Mouse (Mus musculus): Measurements from ENCODE around the gene Atrn. TPM values are rescaled to one million over a fixed set of nuclear protein-coding genes. Genes with fewer than 3 reads are reported as not detected.

The Atrn gene
- polyA plus RNA-seq (2015; fragmentation: Nextera tagmentation; extraction: Ambion mirVana), result 4.4 and 5.2 TPM in 2 replicates

DNA sequence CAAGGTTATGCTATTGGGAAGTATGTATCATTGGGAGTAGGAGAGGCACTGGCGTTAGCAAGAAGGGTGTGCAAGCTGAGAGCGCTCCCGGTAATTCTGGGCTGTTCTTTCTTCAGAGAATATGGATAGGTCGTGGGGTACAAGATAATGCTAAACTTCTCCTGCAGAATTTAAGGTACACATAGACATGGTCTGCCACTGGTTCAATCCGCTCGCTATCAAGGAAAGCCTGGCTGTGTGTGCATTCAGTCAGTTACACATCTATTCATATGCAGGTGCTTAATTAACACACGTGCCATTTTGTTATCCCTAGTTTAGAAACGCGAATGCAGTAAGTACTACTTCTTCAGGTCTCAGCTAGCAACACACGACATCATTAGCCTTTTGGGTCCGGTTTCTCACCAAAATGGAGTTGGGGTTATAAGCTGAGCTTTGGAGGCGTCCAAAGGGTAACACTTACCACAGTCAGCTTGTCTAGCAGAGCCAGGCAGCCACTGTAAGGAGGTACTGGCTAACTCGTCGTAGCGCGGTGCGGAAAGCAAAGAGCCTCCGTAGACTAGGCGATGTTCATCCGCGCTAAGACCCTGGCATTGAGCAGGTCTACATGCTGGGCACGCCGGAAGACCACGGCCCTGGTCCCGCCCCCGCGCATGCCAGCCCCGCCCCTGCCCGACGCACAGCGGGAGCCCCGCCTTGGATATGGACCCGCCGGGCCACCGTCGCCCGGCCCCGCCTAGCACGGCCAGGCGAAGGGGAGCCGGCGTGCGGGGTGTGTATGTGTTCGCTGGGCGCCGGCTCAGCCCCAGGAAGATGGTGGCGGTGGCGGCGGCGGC lies at the start of gene Atrn, which contains the start of gene 4930402H24Rik:
Gene Atrn (plus strand): TSS at position 745 of the 833 bp plus-strand sequence.
Gene 4930402H24Rik (minus strand): TSS at position 656 of the 833 bp plus-strand sequence.
- H3K27ac ChIP-seq, result peak within 1 kb of the TSS; percentile 60; the same call in 1 of the 2 replicates
- no peaks in the 10 kb centered on the region for H3K27me3 ChIP-seq (replicated peaks)
- H3K9ac ChIP-seq, result peak within 1 kb of the TSS; percentile 93
- peak within 1 kb of the TSS; percentile 100 for H3K4me3 ChIP-seq (replicated peaks)
- no peaks in the 10 kb centered on the region for H3K9me3 ChIP-seq
- H3K4me1 ChIP-seq (replicated peaks), result peaks cover 3% of the 10 kb centered on the region
- 4% methylated on average over 50 of the region's 50 CpGs for WGBS
- peak; percentile 99 for ATAC-seq
- no peaks in the 10 kb centered on the region for H3K36me3 ChIP-seq
- H3K4me2 ChIP-seq (replicated peaks), result peak within 1 kb of the TSS; percentile 76

DNA sequence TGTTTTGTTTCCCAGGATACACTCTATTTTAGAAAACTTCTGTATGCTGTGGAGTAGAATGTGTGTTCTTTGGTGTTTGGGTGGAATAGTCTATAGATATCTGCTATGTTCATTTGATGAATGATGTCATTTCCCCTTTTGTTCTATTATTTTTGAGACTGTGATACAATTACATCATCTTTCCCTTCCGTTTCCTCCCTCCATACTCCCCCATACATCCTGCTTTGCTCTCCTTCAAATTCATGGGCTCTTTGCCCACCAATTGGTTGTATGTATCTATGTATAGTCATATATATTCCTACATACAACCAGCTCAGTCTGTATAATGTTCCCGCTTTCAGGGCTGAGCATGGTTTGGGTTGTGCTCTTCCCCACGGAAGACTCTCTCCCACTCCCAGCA lies 44.2 kb upstream of the Atrn start:
- no peaks in the 10 kb centered on the region for H3K36me3 ChIP-seq
- 85% methylated on average over 3 of the region's 3 CpGs for WGBS
- no peak overlapping the region for H3K9ac ChIP-seq
- no peaks in the 10 kb centered on the region for H3K9me3 ChIP-seq
- no peaks in the 10 kb centered on the region for H3K27me3 ChIP-seq (replicated peaks)
- ATAC-seq, result no peak
- no peak overlapping the region for H3K4me3 ChIP-seq (replicated peaks)
- no peak overlapping the region for H3K4me2 ChIP-seq (replicated peaks)
- H3K27ac ChIP-seq, result no peak overlapping the region
- H3K4me1 ChIP-seq (replicated peaks), result no peaks in the 10 kb centered on the region

DNA sequence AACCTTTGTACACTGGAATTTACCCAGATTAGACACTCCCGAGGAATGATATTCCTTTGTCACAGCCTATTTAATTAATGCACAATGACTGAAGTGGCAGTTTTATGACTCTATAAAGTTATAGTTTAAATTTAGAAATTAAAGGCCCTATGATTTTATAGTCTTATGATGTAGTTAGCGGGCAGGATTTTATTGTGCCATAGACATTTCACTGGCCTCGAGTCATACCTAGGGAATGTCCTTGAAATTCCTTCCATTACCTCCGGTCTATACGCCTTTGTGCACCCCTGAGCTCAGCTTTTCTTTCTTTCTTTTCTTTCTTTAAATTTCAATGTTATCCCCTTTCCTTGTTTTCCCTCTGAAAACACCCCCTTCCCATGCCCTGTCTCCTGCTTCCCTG lies 35.4 kb upstream of the Atrn start:
- WGBS, result 69% methylated on average over 5 of the region's 5 CpGs
- Histone ChIP-seq H3K36me3 (no peaks in the 10 kb centered on the region), H3K4me1 (replicated peaks) (no peaks in the 10 kb centered on the region), H3K4me2 (replicated peaks) (no peak overlapping the region), H3K27ac (no peak overlapping the region), H3K9me3 (no peaks in the 10 kb centered on the region), H3K9ac (no peak overlapping the region), H3K27me3 (replicated peaks) (no peaks in the 10 kb centered on the region), H3K4me3 (replicated peaks) (no peak overlapping the region)
- no peak for ATAC-seq

DNA sequence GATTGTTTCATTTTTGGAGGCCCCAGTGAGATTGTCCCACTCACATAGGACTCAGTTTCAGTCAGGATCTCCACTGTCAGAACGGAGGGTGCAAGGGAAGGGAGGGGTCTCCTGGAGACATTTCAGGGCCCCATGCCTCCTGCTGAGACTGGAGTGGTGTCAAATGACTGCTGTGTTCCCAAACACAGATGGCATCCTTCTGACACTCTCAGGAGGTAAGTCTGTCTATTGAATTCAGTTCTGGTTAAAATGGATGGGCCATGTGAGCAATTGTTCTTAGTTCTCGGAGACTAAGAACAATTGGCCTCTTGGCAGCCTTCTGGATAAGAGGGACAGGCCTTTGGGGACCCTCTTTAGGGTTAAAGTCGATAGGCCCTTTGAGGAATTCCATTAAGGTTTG lies 28.9 kb upstream of the Atrn start:
- Histone ChIP-seq H3K4me2 (replicated peaks) (no peak overlapping the region), H3K27ac (no peak overlapping the region), H3K4me3 (replicated peaks) (no peak overlapping the region), H3K36me3 (no peaks in the 10 kb centered on the region), H3K9me3 (no peaks in the 10 kb centered on the region), H3K4me1 (replicated peaks) (no peaks in the 10 kb centered on the region), H3K27me3 (replicated peaks) (no peaks in the 10 kb centered on the region), H3K9ac (no peak overlapping the region)
- ATAC-seq, result no peak
- WGBS, result 68% methylated on average over 3 of the region's 3 CpGs

DNA sequence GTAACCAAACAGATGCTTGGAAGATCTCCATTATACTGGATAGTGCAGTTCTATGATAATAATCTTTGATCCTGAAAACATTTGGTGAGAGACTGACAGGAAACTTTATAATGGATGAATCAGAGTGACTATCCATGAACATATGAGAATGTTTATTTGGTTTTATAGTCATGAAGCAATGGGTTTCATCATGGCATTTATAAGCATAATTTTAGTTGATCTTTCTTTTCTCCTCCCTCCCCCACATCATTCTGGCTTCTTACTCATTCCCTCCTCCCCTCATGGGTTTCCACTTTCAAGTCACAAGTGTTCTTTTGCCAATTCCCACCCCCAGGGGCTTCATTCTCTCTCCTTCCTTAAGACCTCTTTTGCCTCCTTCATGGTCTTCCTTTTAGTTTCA lies 19.3 kb upstream of the Atrn start:
- Histone ChIP-seq H3K36me3 (no peaks in the 10 kb centered on the region), H3K27me3 (replicated peaks) (no peaks in the 10 kb centered on the region), H3K9ac (no peak overlapping the region), H3K4me3 (replicated peaks) (no peak overlapping the region), H3K4me2 (replicated peaks) (no peak overlapping the region), H3K9me3 (no peaks in the 10 kb centered on the region), H3K27ac (no peak overlapping the region), H3K4me1 (replicated peaks) (no peaks in the 10 kb centered on the region)
- no peak for ATAC-seq

DNA sequence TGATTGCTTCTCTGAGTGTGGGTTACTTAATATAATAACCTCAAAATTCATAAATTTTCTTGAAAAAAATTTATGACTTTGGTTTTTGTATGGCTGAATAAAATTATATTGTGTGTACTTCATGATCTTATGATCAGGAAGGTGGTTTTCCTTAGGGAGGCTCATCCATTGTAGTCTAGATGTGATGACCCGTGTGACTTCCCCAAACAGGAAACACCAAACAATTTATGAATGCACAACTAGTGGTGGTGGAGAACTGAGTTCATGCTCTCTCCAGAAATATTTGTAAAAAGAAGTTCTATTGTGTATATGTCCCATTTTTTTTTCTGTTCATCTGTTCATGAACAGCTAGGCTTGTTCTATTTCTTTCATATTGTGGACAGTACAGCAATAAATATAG lies 18.8 kb upstream of the Atrn start:
- no peak for ATAC-seq
- 82% methylated on average over 1 of the region's 1 CpGs for WGBS

DNA sequence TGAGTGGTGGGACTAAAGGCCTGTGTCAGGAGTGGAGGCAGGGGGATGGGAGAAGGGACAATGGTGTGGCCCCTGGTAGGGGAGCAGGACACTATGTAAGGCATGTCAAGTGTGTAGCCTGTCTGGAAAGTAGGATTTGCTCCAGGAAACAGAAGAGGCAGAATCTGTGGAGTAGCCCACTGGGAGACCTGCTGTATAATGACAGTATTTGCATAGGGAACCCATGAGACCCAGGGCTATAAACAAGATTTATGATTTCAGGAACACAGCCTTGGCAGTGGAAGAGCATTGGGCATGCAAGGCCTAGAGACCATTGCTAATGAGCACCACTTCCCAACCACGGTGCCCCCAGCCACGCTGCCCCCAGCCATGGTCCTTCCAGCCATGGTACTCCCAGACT lies 9.4 kb upstream of the Atrn start:
- Histone ChIP-seq H3K27ac (no peak overlapping the region), H3K9ac (no peak overlapping the region), H3K4me2 (replicated peaks) (no peak overlapping the region), H3K9me3 (no peaks in the 10 kb centered on the region), H3K36me3 (no peaks in the 10 kb centered on the region), H3K27me3 (replicated peaks) (no peaks in the 10 kb centered on the region), H3K4me3 (replicated peaks) (no peak overlapping the region), H3K4me1 (replicated peaks) (peaks cover 12% of the 10 kb centered on the region; the same call in 1 of the 2 replicates)
- no peak for ATAC-seq
- 90% methylated on average over 2 of the region's 2 CpGs for WGBS

More for the DNA sequence above, 18.8 kb upstream of the Atrn start:
- no peak overlapping the region for H3K9ac ChIP-seq
- no peaks in the 10 kb centered on the region for H3K9me3 ChIP-seq
- no peaks in the 10 kb centered on the region for H3K27me3 ChIP-seq (replicated peaks)
- no peak overlapping the region for H3K4me3 ChIP-seq (replicated peaks)
- no peak overlapping the region for H3K4me2 ChIP-seq (replicated peaks)
- H3K4me1 ChIP-seq (replicated peaks), result no peaks in the 10 kb centered on the region
- H3K27ac ChIP-seq, result no peak overlapping the region
- H3K36me3 ChIP-seq, result no peaks in the 10 kb centered on the region

DNA sequence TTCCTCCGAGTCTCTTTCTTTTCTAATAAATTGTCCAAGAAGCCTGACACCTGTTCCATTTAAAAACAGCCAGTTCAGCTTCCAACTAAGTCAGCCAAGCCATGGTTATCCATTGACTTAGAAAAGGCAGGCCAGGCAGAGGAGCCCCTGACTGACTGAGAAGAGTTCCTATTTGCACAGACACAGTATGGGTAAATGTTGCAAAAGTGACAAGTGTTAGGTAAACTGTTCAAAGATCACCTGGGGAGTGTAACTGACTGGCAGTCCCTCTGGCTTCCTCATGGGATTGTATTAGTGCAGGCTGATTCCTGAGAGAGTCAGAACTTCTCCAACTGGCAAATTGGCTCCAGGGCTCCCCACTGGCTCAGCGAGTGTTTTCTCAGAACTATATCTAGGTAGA lies 8.4 kb upstream of the Atrn start:
- peak; percentile 86 for ATAC-seq
- Histone ChIP-seq H3K4me3 (replicated peaks) (no peak overlapping the region), H3K4me1 (replicated peaks) (peaks cover 12% of the 10 kb centered on the region; the same call in 1 of the 2 replicates), H3K27me3 (replicated peaks) (no peaks in the 10 kb centered on the region), H3K9ac (no peak overlapping the region), H3K36me3 (no peaks in the 10 kb centered on the region), H3K9me3 (no peaks in the 10 kb centered on the region), H3K4me2 (replicated peaks) (peak overlapping the region; percentile 11; the same call in 1 of the 2 replicates), H3K27ac (peak overlapping the region; percentile 63)
- 68% methylated on average over 2 of the region's 2 CpGs for WGBS

DNA sequence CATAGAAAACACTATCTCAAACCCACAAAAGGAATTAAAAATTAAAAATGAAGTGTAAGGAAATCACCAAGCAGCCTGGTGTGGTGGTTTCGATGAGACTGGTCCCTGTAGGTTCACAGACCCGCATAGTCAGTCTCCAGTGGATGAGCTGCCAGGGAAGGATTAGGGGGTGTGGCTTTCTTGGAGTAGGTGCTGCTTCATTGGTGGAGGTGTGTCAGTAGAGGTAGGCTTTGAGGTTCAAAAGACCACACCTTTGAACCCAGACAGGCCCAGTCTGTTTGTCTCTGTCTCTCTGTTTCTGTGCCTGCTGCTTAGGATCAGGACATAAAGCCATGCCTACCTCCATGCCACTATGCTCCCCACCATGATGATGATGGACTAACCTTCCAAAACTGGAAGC lies 7.5 kb upstream of the Atrn start:
- Histone ChIP-seq H3K27ac (no peak overlapping the region), H3K36me3 (no peaks in the 10 kb centered on the region), H3K27me3 (replicated peaks) (no peaks in the 10 kb centered on the region), H3K4me1 (replicated peaks) (peaks cover 12% of the 10 kb centered on the region; the same call in 1 of the 2 replicates), H3K9ac (no peak overlapping the region), H3K4me2 (replicated peaks) (peak overlapping the region; percentile 11; the same call in 1 of the 2 replicates), H3K9me3 (no peaks in the 10 kb centered on the region), H3K4me3 (replicated peaks) (no peak overlapping the region)
- 62% methylated on average over 2 of the region's 2 CpGs for WGBS
- ATAC-seq, result peak; percentile 88

DNA sequence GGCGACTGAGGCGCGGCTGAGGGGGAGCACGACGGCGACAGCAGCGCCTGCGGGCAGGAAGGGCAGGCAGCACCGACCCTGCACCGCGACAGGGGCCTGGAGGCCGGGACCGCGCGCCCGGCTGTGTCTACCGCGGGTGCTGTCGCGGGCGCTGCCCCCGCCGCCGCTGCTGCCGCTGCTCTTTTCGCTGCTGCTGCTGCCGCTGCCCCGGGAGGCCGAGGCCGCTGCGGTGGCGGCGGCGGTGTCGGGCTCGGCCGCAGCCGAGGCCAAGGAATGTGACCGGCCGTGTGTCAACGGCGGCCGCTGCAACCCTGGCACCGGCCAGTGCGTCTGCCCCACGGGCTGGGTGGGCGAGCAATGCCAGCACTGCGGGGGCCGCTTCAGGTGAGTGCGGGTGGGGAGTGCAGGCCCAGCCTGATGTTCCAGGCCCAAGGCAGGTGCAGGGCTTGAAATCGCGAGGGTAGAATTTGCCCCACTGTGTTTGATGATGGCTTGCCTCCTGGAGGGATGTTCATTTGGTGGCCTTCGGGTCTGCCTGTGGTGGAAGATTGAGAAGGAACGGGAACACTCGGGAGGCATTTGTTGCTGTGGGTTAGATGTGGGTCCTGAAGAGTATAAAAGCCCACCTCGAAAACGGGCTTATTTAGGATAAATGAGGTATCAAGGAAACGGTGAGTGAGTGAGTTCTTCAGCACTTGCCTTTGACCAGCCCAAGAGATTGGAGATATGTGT lies 455 bp downstream of the Atrn start:
- Histone ChIP-seq H3K27ac (peak overlapping the region; percentile 60; the same call in 1 of the 2 replicates), H3K4me2 (replicated peaks) (peak overlapping the region; percentile 76), H3K9ac (peak overlapping the region; percentile 93), H3K4me1 (replicated peaks) (peaks cover 3% of the 10 kb centered on the region), H3K27me3 (replicated peaks) (no peaks in the 10 kb centered on the region), H3K4me3 (replicated peaks) (peak overlapping the region; percentile 100), H3K36me3 (no peaks in the 10 kb centered on the region), H3K9me3 (no peaks in the 10 kb centered on the region)
- WGBS, result under 1% methylated on average over 58 of the region's 58 CpGs
- ATAC-seq, result peak; percentile 75

DNA sequence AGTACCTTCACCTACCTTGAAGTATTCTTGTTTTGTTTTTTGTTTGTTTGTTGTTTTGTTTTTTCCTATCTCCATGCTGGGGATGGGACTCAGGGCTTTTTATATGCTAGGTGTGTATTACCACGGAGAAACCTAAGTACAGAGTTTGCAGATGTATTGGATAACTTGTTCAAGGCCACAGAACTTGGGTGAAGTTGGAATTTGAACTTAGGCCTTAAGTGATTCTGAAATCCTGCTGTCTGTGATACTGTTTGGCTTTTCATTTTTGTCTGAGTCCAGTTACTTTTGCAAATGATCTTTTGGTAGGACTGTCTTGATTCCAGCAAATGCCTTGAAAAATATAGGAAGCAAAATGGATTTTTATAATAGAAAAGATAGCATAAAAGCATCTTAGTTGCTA lies 5.4 kb downstream of the Atrn start:
- WGBS, result 61% methylated on average over 1 of the region's 1 CpGs
- no peak for ATAC-seq

DNA sequence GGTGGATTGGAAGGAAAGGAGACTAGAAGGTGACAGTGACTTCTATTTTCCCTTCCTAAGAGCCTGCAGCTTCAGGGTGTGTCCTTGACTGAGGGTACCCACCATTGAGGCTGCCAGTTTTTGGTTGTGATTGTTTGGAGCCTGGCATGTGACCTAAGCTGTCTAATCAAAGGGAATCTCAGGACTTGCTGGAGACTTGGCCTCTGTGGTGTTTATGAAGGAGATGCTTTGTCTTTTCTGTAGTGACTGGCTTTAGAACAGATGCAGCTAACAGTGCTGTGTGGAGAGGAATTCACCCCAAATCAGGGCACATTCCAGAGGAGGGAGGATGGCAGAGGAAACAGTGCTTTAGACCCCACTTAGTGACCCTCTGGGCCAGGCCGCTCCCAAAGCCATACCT lies 8.6 kb downstream of the Atrn start:
- Histone ChIP-seq H3K9me3 (no peaks in the 10 kb centered on the region), H3K9ac (no peak overlapping the region), H3K4me1 (replicated peaks) (no peaks in the 10 kb centered on the region), H3K36me3 (no peaks in the 10 kb centered on the region), H3K4me2 (replicated peaks) (no peak overlapping the region), H3K27ac (no peak overlapping the region), H3K27me3 (replicated peaks) (no peaks in the 10 kb centered on the region), H3K4me3 (replicated peaks) (no peak overlapping the region)
- 74% methylated on average over 1 of the region's 1 CpGs for WGBS
- ATAC-seq, result no peak

More for the DNA sequence above, 5.4 kb downstream of the Atrn start:
- Histone ChIP-seq H3K27ac (no peak overlapping the region), H3K9ac (no peak overlapping the region), H3K4me1 (replicated peaks) (peaks cover 3% of the 10 kb centered on the region), H3K4me3 (replicated peaks) (no peak overlapping the region), H3K36me3 (no peaks in the 10 kb centered on the region), H3K27me3 (replicated peaks) (no peaks in the 10 kb centered on the region), H3K9me3 (no peaks in the 10 kb centered on the region), H3K4me2 (replicated peaks) (no peak overlapping the region)

Measured in intestine, embryonic 15.5 days (tissue).